Mouse (Mus musculus): ENCODE measurements around the gene Kcnab1.

DNA sequence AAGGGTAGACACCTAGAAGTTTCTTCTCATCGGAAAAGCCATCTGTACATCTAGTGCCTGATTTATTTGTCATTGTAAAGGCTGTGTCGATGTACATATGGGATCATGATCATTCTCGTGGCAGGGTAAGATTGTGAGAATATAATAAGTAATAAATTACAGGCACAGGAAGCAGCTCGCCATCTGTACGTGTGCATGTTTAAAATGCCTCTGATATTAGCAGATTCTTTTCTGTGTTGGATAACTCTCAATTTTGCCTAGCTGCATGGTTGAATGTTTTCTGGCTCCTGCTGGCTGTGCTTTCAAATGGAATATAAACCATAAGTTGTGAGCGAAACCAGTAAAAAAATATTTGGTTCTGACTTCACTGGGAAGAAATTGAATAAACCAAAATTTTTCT, 5.1 kb upstream of the Kcnab1 start:
- TF ChIP-seq POLR2A (IDR thresholded peaks at IDR 0.05; ENCODE audit: insufficient read depth, low read length) (no peak), EP300 (IDR thresholded peaks at IDR 0.05; ENCODE audit: insufficient read depth, low read depth, low read length) (no peak), CTCF (IDR thresholded peaks at IDR 0.05; ENCODE audit: low read depth, low read length) (no peak)
